9 mouse cellular contexts compared by ENCODE assay signal in genomic region chr19:12596290-12597072, GRCm38 (mm10). TPM values are rescaled to one million over a fixed set of nuclear protein-coding genes. Genes with fewer than 3 reads are reported as not detected.
DNase-seq lines count a peak whose midpoint lies in the region; TF ChIP-seq lines count a peak whose summit lies in the region.
"Had no signal": no experiment of that assay in that cellular context is flagged by ENCODE, and none has a peak within 500 bp of the region (broad histone marks: within the 10 kb centered on the region; RNA-seq: fewer than 3 reads in every experiment).

No protein-coding gene starts in this region.

- peak overlapping the region; percentile 88 for H3K9ac ChIP-seq in liver, adult 2 months (ENCODE audit: low read depth, low read length)

- H3K36me3 ChIP-seq in liver, adult 2 months (ENCODE audit: control insufficient read depth, insufficient read depth, low read length), result no peaks in the 10 kb centered on the region
- H3K36me3 ChIP-seq in forebrain, embryonic 10.5 days (replicated peaks), result no peaks in the 10 kb centered on the region
- H3K36me3 ChIP-seq in myocyte (ENCODE audit: control insufficient read depth, insufficient read depth), result no peaks in the 10 kb centered on the region

- TF ChIP-seq CTCF in liver, adult 2 months (IDR thresholded peaks at IDR 0.05; ENCODE audit: low read depth, low read length), result no peak
- TF ChIP-seq CTCF in cerebellum, adult 2 months (IDR thresholded peaks at IDR 0.05; ENCODE audit: borderline replicate concordance, insufficient read depth, low read depth, low read length), result no peak

- 0 out of 2 replicates have a peak, but pooled peaks have one; percentile 14 for TF ChIP-seq POLR2A in liver, adult 2 months (IDR thresholded peaks at IDR 0.05; ENCODE audit: extremely low read depth, insufficient read depth, low read length)
- no peak for TF ChIP-seq POLR2A in cerebellum, adult 2 months (IDR thresholded peaks at IDR 0.05; ENCODE audit: borderline replicate concordance, insufficient read depth, low read length)
- no peak for TF ChIP-seq POLR2A in myocyte (IDR thresholded peaks at IDR 0.05; ENCODE audit: insufficient read length, low read depth)

- H3K4me3 ChIP-seq in liver, adult 2 months (ENCODE audit: insufficient read depth, low read depth, low read length), result peak overlapping the region; percentile 85
- peak overlapping the region; percentile 68 for H3K4me3 ChIP-seq in cerebellum, adult 2 months (replicated peaks; ENCODE audit: insufficient read depth, low read depth, low read length)
- peak overlapping the region; percentile 63 for H3K4me3 ChIP-seq in forebrain, embryonic 10.5 days
- peak overlapping the region; percentile 33 for H3K4me3 ChIP-seq in myocyte

- H3K27me3 ChIP-seq in liver, adult 2 months (ENCODE audit: control insufficient read depth, insufficient read depth, low read length), result no peaks in the 10 kb centered on the region
- no peaks in the 10 kb centered on the region for H3K27me3 ChIP-seq in cerebellum, adult 2 months (ENCODE audit: control insufficient read depth, insufficient read depth, low read length)
- peaks cover 18% of the 10 kb centered on the region for H3K27me3 ChIP-seq in forebrain, embryonic 10.5 days (ENCODE audit: poor library complexity, severe bottlenecking)
- no peaks in the 10 kb centered on the region for H3K27me3 ChIP-seq in myocyte (ENCODE audit: control insufficient read depth, insufficient read depth, insufficient read length)

- H3K4me2 ChIP-seq in myocyte (ENCODE audit: low read depth), result peak overlapping the region; percentile 77

- H3K9me3 ChIP-seq in forebrain, embryonic 10.5 days, result no peaks in the 10 kb centered on the region

- 7% methylated on average over 23 of the region's 23 CpGs for WGBS in liver, adult 2 months
- 18% methylated on average over 23 of the region's 23 CpGs for WGBS in cerebellum, adult 2 months
- 17% methylated on average over 23 of the region's 23 CpGs for WGBS in forebrain, embryonic 10.5 days

- intact Hi-C loops in left cerebral cortex, postnatal 36 days (cut with DNase I), result loop anchor here (2.0 to 10.0 kb wide), 4 partner anchors 162 to 592 kb away; no protein-coding TSS in a partner anchor

- peak overlapping the region; percentile 91 for H3K27ac ChIP-seq in liver, adult 2 months (replicated peaks; ENCODE audit: insufficient read depth, low read depth, low read length)
- 0 out of 2 replicates have a peak overlapping the region, but pooled peaks have one; percentile 29 for H3K27ac ChIP-seq in cerebellum, adult 2 months (ENCODE audit: insufficient read depth, low read length)
- H3K27ac ChIP-seq in forebrain, embryonic 10.5 days, result peak overlapping the region; percentile 69

- no peaks in the 10 kb centered on the region for H3K79me2 ChIP-seq in liver, adult 2 months (ENCODE audit: control insufficient read depth, insufficient read depth, low read length)
- H3K79me2 ChIP-seq in myocyte (ENCODE audit: control insufficient read depth, insufficient read depth), result no peaks in the 10 kb centered on the region

- DNase-seq in liver, adult 2 months (ENCODE audit: extremely low read depth, low read depth, low spot score), result peak; percentile 75
- DNase-seq in liver, result no peak
- peak; percentile 28 to 50 for DNase-seq in cerebellum, adult 2 months
- peak; percentile 26 for DNase-seq in forebrain, embryonic 10.5 days (ENCODE audit: extremely low spot score, low spot score)
- DNase-seq in left cerebral cortex, postnatal 36 days (ENCODE audit: low spot score in 2 of 2), result peak; percentile 37 to 49
- no peak for DNase-seq in ovary, postnatal 36 days (ENCODE audit: low spot score)
- DNase-seq in c-Kit-positive CD71-positive TER-119-positive erythroid progenitor cells, embryonic 14.5 days (ENCODE audit: low spot score), result no peak

- H3K4me1 ChIP-seq in liver, adult 2 months (ENCODE audit: control insufficient read depth, insufficient read depth, low read length), result peaks cover 2% of the 10 kb centered on the region
- no peaks in the 10 kb centered on the region for H3K4me1 ChIP-seq in cerebellum, adult 2 months (ENCODE audit: control insufficient read depth, insufficient read depth, low read length)
- H3K4me1 ChIP-seq in forebrain, embryonic 10.5 days, result peaks cover 7% of the 10 kb centered on the region; the same call in 1 of the 2 replicates

- H3ac ChIP-seq in myocyte (ENCODE audit: control insufficient read depth, insufficient read length), result peak overlapping the region; percentile 64

TF ChIP-seq in myocyte, 11 proteins besides CTCF, POLR2A, EP300 and RAD21:
- no peak for TF ChIP-seq SRF (IDR thresholded peaks at IDR 0.05; ENCODE audit: control insufficient read depth, insufficient read length, low read depth)
- TF ChIP-seq TCF3 (IDR thresholded peaks at IDR 0.05; ENCODE audit: insufficient read length, low read depth), result no peak
- TF ChIP-seq MAX (IDR thresholded peaks at IDR 0.05; ENCODE audit: low read depth), result no peak
- no peak for TF ChIP-seq CEBPB (IDR thresholded peaks at IDR 0.05; ENCODE audit: insufficient read depth, poor library complexity, severe bottlenecking)
- no peak for TF ChIP-seq E2F4 (IDR thresholded peaks at IDR 0.05; ENCODE audit: insufficient read depth)
- TF ChIP-seq MYOD1 (IDR thresholded peaks at IDR 0.05; ENCODE audit: control insufficient read depth in 1 of 3, insufficient read length in 2 of 3, low read depth in 2 of 3), result no peak
- no peak for TF ChIP-seq TCF12 (IDR thresholded peaks at IDR 0.05; ENCODE audit: insufficient read depth, poor library complexity, severe bottlenecking)
- no peak for TF ChIP-seq MYOG (IDR thresholded peaks at IDR 0.05; ENCODE audit: control insufficient read depth in 1 of 3, insufficient read depth in 1 of 3, insufficient read length in 2 of 3, low read depth in 2 of 3)
- no peak for TF ChIP-seq USF1 (IDR thresholded peaks at IDR 0.05; ENCODE audit: low read depth)
- TF ChIP-seq POLR2AphosphoS2 (IDR thresholded peaks at IDR 0.05; ENCODE audit: insufficient read length, low read depth), result no peak
- no peak for TF ChIP-seq REST (IDR thresholded peaks at IDR 0.05; ENCODE audit: insufficient read depth, insufficient read length)

RNA-seq across cellular contexts. Expression of gene Gm4952, which starts 3.3 kb away (rescaled TPM):
- total RNA-seq in liver, adult 2 months (2014; rRNA removed), result 91.4 and 132 TPM in 2 replicates
- polyA plus RNA-seq in liver, adult 2 months (2012; rRNA removed), result 41.7 and 68.7 TPM in 2 replicates
- 0.16 and 0.35 TPM in 2 replicates for polyA plus RNA-seq in cerebellum, adult 2 months (2012; rRNA removed)
- not detected in 2 replicates for polyA plus RNA-seq in forebrain, embryonic 10.5 days (2016; fragmentation: Nextera tagmentation; extraction: Ambion mirVana)
- not detected for total RNA-seq in left cerebral cortex, postnatal 36 days (2021)
- polyA plus RNA-seq in myocyte (2012; fragmentation: generic; extraction: Trizol), result not detected
- total RNA-seq: neutrophil, adult 5-6 weeks had no signal

RNA-seq across cellular contexts. Expression of gene Glyat, which starts 36.6 kb away (rescaled TPM):
- 233 and 277 TPM in 2 replicates for total RNA-seq in liver, adult 2 months (2014; rRNA removed)
- polyA plus RNA-seq in liver, adult 2 months (2012; rRNA removed), result 54.6 and 56.1 TPM in 2 replicates
- polyA plus RNA-seq in cerebellum, adult 2 months (2012; rRNA removed), result 0.46 and 0.70 TPM in 2 replicates
- polyA plus RNA-seq in forebrain, embryonic 10.5 days (2016; fragmentation: Nextera tagmentation; extraction: Ambion mirVana), result not detected in 2 replicates
- total RNA-seq in left cerebral cortex, postnatal 36 days (2021), result not detected
- not detected for polyA plus RNA-seq in myocyte (2012; fragmentation: generic; extraction: Trizol)
- total RNA-seq: neutrophil, adult 5-6 weeks had no signal

RNA-seq across cellular contexts. Expression of gene Fam111a, which starts 50.9 kb away (rescaled TPM):
- 2.3 and 2.4 TPM in 2 replicates for total RNA-seq in liver, adult 2 months (2014; rRNA removed)
- polyA plus RNA-seq in liver, adult 2 months (2012; rRNA removed), result 0.12 and 0.24 TPM in 2 replicates
- 0.46 and 0.65 TPM in 2 replicates for polyA plus RNA-seq in cerebellum, adult 2 months (2012; rRNA removed)
- polyA plus RNA-seq in forebrain, embryonic 10.5 days (2016; fragmentation: Nextera tagmentation; extraction: Ambion mirVana), result 21.0 and 22.0 TPM in 2 replicates
- 1 to 10 TPM; 1.9 to 2.1 TPM for total RNA-seq in left cerebral cortex, postnatal 36 days (2021)
- polyA plus RNA-seq in myocyte (2012; fragmentation: generic; extraction: Trizol), result 5.4 TPM

Comparison
In these comparisons a context has a peak if more than half of its experiments do, and no peak if none do; other contexts are left out.
1. DNase-seq: peak in liver, adult 2 months (single experiment), cerebellum, adult 2 months (2 of 2), forebrain, embryonic 10.5 days (single experiment) and left cerebral cortex, postnatal 36 days (2 of 2); none in liver (single experiment), ovary, postnatal 36 days (single experiment) and c-Kit-positive CD71-positive TER-119-positive erythroid progenitor cells, embryonic 14.5 days (single experiment).
2. H3K27ac ChIP-seq: peak in every context shown above with its lines; median percentile 91 in liver, adult 2 months; 69 in forebrain, embryonic 10.5 days; 29 in cerebellum, adult 2 months.
3. H3K4me3 ChIP-seq: peak in every context shown above with its lines; median percentile 85 in liver, adult 2 months; 68 in cerebellum, adult 2 months; 63 in forebrain, embryonic 10.5 days; 33 in myocyte.
4. RNA of gene Gm4952, which starts 3.3 kb away (polyA plus RNA-seq): 41.7 to 68.7 TPM in liver, adult 2 months; 0.16 to 0.35 TPM in cerebellum, adult 2 months, not detected in forebrain, embryonic 10.5 days and not detected in myocyte (single experiment); every median in the first group is over 10 times any median in the second.
5. RNA of gene Glyat, which starts 36.6 kb away (polyA plus RNA-seq): 54.6 to 56.1 TPM in liver, adult 2 months; 0.46 to 0.70 TPM in cerebellum, adult 2 months, not detected in forebrain, embryonic 10.5 days and not detected in myocyte (single experiment); every median in the first group is over 10 times any median in the second.